Mouse (Mus musculus): ENCODE data around the gene Treml4. TPM values are rescaled to one million over a fixed set of nuclear protein-coding genes. Genes with fewer than 3 reads are reported as not detected.
"Not testable (repeated sequence)": the region's sequence is repeated elsewhere in the genome, so short reads cannot be mapped to it uniquely, and the experiment has no call there.

The Treml4 gene
- polyA plus RNA-seq, 1 experiment from 2014 or later: 0.79 TPM

GRCm38 (mm10) chr17:48299756-48300155, 35.7 kb downstream of the Treml4 start:
- H3K9me3 ChIP-seq (replicated peaks; ENCODE audit: control insufficient read depth, low read length): no peaks in the 10 kb centered on the region
- peak overlapping the region; percentile 70 for H3K27ac ChIP-seq (ENCODE audit: low read depth, low read length)
- H3K36me3 ChIP-seq (ENCODE audit: control insufficient read depth, insufficient read depth, low read length): no peaks in the 10 kb centered on the region
- H3K4me2 ChIP-seq: peak overlapping the region; percentile 50
- 0 out of 2 replicates have a peak overlapping the region, but pooled peaks have one; percentile 22 for H3K9ac ChIP-seq (ENCODE audit: low read depth, low read length)
- 40% methylated on average over 7 of the region's 7 CpGs for WGBS (ENCODE audit: insufficient replicate concordance)
- H3K27me3 ChIP-seq (ENCODE audit: control insufficient read depth, insufficient read depth, low read length): no peaks in the 10 kb centered on the region
- H3K4me3 ChIP-seq (ENCODE audit: low read depth, low read length): peak overlapping the region; percentile 21
- H3K4me1 ChIP-seq (ENCODE audit: control insufficient read depth, insufficient read depth, low read length): no peaks in the 10 kb centered on the region
- ATAC-seq (replicated peaks; ENCODE audit: insufficient number of reproducible peaks, low FRiP score, low TSS enrichment): no peak

DNA sequence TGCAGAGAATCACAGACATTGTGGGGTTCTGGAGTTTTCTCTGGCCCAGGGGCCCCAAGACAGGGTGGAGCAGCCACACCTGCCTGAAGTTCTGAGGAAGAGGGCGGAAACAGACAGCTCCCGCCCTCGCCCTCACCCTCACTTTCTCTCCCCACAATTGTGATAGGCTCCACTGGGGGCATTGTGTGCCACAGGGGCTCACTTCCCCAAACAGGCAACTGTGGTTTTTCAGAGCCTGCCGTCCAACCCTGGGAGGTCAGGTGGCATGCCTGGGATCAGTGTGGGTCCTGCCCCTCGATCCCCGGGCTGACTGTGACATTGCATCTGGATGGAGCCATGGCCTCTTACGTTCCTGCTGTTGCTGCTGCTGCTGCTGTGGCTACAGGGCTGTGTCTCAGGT, 36.1 kb downstream of the Treml4 start:
- peak overlapping the region; percentile 50 for H3K4me2 ChIP-seq
- no peak; the same call in 1 of the 2 replicates for ATAC-seq (replicated peaks; ENCODE audit: insufficient number of reproducible peaks, low FRiP score, low TSS enrichment)
- H3K9ac ChIP-seq (ENCODE audit: low read depth, low read length): no peak overlapping the region
- H3K4me1 ChIP-seq (ENCODE audit: control insufficient read depth, insufficient read depth, low read length): no peaks in the 10 kb centered on the region
- H3K27me3 ChIP-seq (ENCODE audit: control insufficient read depth, insufficient read depth, low read length): no peaks in the 10 kb centered on the region
- peak overlapping the region; percentile 21 for H3K4me3 ChIP-seq (ENCODE audit: low read depth, low read length)
- 62% methylated on average over 7 of the region's 7 CpGs for WGBS (ENCODE audit: insufficient replicate concordance)
- H3K9me3 ChIP-seq (replicated peaks; ENCODE audit: control insufficient read depth, low read length): no peaks in the 10 kb centered on the region
- H3K36me3 ChIP-seq (ENCODE audit: control insufficient read depth, insufficient read depth, low read length): no peaks in the 10 kb centered on the region
- peak overlapping the region; percentile 70 for H3K27ac ChIP-seq (ENCODE audit: low read depth, low read length)

GRCm38 (mm10) chr17:48300861-48301260, 36.8 kb downstream of the Treml4 start:
- 69% methylated on average over 9 of the region's 9 CpGs for WGBS (ENCODE audit: insufficient replicate concordance)
- Histone ChIP-seq H3K4me2 (peak overlapping the region; percentile 50), H3K9ac (ENCODE audit: low read depth, low read length) (no peak overlapping the region)

DNA sequence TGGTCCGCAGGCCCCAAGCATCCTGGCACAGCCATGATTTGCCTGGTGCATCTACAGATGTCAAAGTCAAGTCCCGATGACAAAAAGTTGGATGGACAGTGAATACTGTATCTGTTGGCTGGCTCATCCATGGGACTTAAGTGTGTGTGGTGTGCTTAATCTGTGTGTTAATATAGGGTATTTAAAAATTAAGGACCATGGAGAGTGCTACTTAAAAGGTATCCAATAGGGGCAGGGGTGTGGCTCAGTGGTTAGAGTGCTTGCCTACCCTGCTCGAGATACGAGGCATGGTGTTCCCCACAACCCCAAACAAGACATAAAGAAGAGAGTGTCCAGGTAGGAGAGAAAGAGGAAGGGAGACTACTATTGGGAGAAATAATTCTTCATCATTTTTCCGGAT, 37.7 kb downstream of the Treml4 start:
- Histone ChIP-seq H3K27ac (ENCODE audit: low read depth, low read length) (no peak overlapping the region), H3K9me3 (replicated peaks; ENCODE audit: control insufficient read depth, low read length) (no peaks in the 10 kb centered on the region), H3K9ac (ENCODE audit: low read depth, low read length) (no peak overlapping the region), H3K4me3 (ENCODE audit: low read depth, low read length) (peak overlapping the region; percentile 21; the same call in 1 of the 2 replicates), H3K36me3 (ENCODE audit: control insufficient read depth, insufficient read depth, low read length) (no peaks in the 10 kb centered on the region), H3K27me3 (ENCODE audit: control insufficient read depth, insufficient read depth, low read length) (no peaks in the 10 kb centered on the region), H3K4me2 (peak overlapping the region; percentile 50), H3K4me1 (ENCODE audit: control insufficient read depth, insufficient read depth, low read length) (no peaks in the 10 kb centered on the region)
- WGBS (ENCODE audit: insufficient replicate concordance): 82% methylated on average over 5 of the region's 5 CpGs
- no peak for ATAC-seq (replicated peaks; ENCODE audit: insufficient number of reproducible peaks, low FRiP score, low TSS enrichment)

More at GRCm38 (mm10) chr17:48300861-48301260, 36.8 kb downstream of the Treml4 start:
- no peak for ATAC-seq (replicated peaks; ENCODE audit: insufficient number of reproducible peaks, low FRiP score, low TSS enrichment)
- Histone ChIP-seq H3K27me3 (ENCODE audit: control insufficient read depth, insufficient read depth, low read length) (no peaks in the 10 kb centered on the region), H3K4me3 (ENCODE audit: low read depth, low read length) (peak overlapping the region; percentile 21), H3K36me3 (ENCODE audit: control insufficient read depth, insufficient read depth, low read length) (no peaks in the 10 kb centered on the region), H3K4me1 (ENCODE audit: control insufficient read depth, insufficient read depth, low read length) (no peaks in the 10 kb centered on the region), H3K9me3 (replicated peaks; ENCODE audit: control insufficient read depth, low read length) (no peaks in the 10 kb centered on the region), H3K27ac (ENCODE audit: low read depth, low read length) (no peak overlapping the region)

DNA sequence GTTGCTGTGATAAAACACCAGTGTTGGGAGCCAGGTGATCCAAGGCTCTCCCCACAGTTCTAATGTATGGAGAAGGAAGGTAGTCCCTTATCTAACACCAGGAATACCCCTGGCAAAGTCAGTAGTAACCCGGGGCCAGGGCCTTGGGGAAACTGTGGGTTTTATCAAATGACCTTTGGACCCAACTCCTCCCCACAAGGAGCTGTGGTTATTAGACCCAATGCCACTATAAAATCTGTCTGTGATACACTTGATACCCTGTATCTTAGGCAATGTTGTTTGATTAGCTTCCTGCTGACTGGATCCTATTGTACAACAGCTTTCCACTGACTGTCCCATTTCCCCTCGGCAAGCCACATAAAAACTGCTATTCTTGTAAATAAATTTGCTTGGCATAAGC, 48.0 kb downstream of the Treml4 start:
- Histone ChIP-seq H3K9ac (ENCODE audit: low read depth, low read length) (no peak overlapping the region), H3K9me3 (replicated peaks; ENCODE audit: control insufficient read depth, low read length) (no peaks in the 10 kb centered on the region), H3K4me1 (ENCODE audit: control insufficient read depth, insufficient read depth, low read length) (no peaks in the 10 kb centered on the region), H3K27me3 (ENCODE audit: control insufficient read depth, insufficient read depth, low read length) (no peaks in the 10 kb centered on the region), H3K4me3 (ENCODE audit: low read depth, low read length) (no peak overlapping the region), H3K4me2 (no peak overlapping the region), H3K27ac (ENCODE audit: low read depth, low read length) (no peak overlapping the region), H3K36me3 (ENCODE audit: control insufficient read depth, insufficient read depth, low read length) (no peaks in the 10 kb centered on the region)
- 76% methylated on average over 2 of the region's 2 CpGs for WGBS (ENCODE audit: insufficient replicate concordance)
- no peak for ATAC-seq (replicated peaks; ENCODE audit: insufficient number of reproducible peaks, low FRiP score, low TSS enrichment)

DNA sequence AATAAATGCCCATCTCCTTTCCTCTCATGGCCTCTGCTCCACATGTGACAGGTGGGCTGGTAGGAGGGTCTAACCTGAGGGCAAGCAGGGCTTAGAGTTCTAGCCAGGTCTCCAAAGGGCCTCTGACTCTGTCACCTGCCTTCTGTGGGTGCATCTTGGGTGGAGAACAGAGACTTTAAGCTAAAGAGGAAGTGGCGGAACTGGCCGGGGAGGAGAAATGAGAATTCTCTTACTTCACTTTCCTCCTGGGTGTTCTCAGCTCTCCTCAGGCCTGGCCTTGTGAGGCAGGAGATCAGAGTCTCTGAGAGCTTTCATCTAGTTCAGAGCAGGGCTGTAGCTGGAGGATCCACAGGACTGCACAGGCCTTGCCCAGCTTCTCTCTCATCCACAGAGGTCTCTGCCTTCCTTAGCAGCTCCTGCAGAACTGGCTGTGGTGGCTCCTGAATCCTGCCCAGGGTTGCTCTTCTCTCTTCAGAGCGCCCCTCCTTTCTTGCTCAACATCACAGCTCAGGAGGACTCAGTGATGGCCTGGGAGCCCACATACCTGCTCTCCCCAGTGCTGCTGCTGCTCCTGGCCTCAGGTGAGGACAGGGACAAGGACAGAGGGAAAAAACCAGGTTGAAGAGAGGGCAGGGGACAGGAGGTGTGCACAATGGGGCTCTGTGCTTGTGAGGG, 51.9 kb downstream of the Treml4 start, which contains the start of gene B430306N03Rik:
TSS of gene B430306N03Rik (plus strand) at position 237 of the 675 bp plus-strand sequence.
- not testable (repeated sequence) for H3K9me3 ChIP-seq (replicated peaks; ENCODE audit: control insufficient read depth, low read length); H3K4me2 ChIP-seq; H3K9ac ChIP-seq (ENCODE audit: low read depth, low read length); H3K4me3 ChIP-seq (ENCODE audit: low read depth, low read length); H3K4me1 ChIP-seq (ENCODE audit: control insufficient read depth, insufficient read depth, low read length); H3K27ac ChIP-seq (ENCODE audit: low read depth, low read length); H3K36me3 ChIP-seq (ENCODE audit: control insufficient read depth, insufficient read depth, low read length); ATAC-seq (replicated peaks; ENCODE audit: insufficient number of reproducible peaks, low FRiP score, low TSS enrichment); H3K27me3 ChIP-seq (ENCODE audit: control insufficient read depth, insufficient read depth, low read length)
- 90% methylated on average over 3 of the region's 3 CpGs for WGBS (ENCODE audit: insufficient replicate concordance)

GRCm38 (mm10) chr17:48318686-48319085, 54.6 kb downstream of the Treml4 start:
- Histone ChIP-seq H3K9ac (ENCODE audit: low read depth, low read length) (no peak overlapping the region), H3K27me3 (ENCODE audit: control insufficient read depth, insufficient read depth, low read length) (no peaks in the 10 kb centered on the region), H3K36me3 (ENCODE audit: control insufficient read depth, insufficient read depth, low read length) (no peaks in the 10 kb centered on the region), H3K4me2 (no peak overlapping the region), H3K4me1 (ENCODE audit: control insufficient read depth, insufficient read depth, low read length) (no peaks in the 10 kb centered on the region), H3K27ac (ENCODE audit: low read depth, low read length) (no peak overlapping the region), H3K4me3 (ENCODE audit: low read depth, low read length) (no peak overlapping the region), H3K9me3 (replicated peaks; ENCODE audit: control insufficient read depth, low read length) (no peaks in the 10 kb centered on the region)
- ATAC-seq (replicated peaks; ENCODE audit: insufficient number of reproducible peaks, low FRiP score, low TSS enrichment): no peak
- WGBS (ENCODE audit: insufficient replicate concordance): 82% methylated on average over 1 of the region's 1 CpGs

DNA sequence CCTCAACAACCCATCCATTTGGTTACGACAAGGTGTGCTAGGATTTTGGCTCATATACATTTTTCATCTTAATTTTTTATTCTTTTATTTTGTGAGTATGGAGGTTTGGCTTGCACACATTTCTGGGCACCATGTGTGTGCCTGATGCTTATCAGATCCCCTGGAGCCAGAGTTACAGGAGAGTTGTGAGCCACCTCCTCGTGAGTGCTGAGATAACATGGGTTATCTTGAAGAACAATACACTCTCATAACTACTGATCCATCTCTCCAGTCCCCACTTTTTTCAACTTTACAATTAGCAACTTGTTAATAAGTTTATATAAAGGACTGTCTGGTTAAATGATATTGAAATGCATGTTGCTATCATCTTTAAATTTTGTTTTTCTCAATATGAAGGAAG, 57.2 kb downstream of the Treml4 start:
- H3K9me3 ChIP-seq (replicated peaks; ENCODE audit: control insufficient read depth, low read length): no peaks in the 10 kb centered on the region
- ATAC-seq (replicated peaks; ENCODE audit: insufficient number of reproducible peaks, low FRiP score, low TSS enrichment): no peak
- no peaks in the 10 kb centered on the region for H3K4me1 ChIP-seq (ENCODE audit: control insufficient read depth, insufficient read depth, low read length)
- H3K9ac ChIP-seq (ENCODE audit: low read depth, low read length): no peak overlapping the region
- no peak overlapping the region for H3K4me3 ChIP-seq (ENCODE audit: low read depth, low read length)
- WGBS (ENCODE audit: insufficient replicate concordance): 63% methylated on average over 2 of the region's 2 CpGs
- no peaks in the 10 kb centered on the region for H3K36me3 ChIP-seq (ENCODE audit: control insufficient read depth, insufficient read depth, low read length)
- H3K4me2 ChIP-seq: no peak overlapping the region
- H3K27me3 ChIP-seq (ENCODE audit: control insufficient read depth, insufficient read depth, low read length): no peaks in the 10 kb centered on the region
- no peak overlapping the region for H3K27ac ChIP-seq (ENCODE audit: low read depth, low read length)

- Histone ChIP-seq H3K36me3 (ENCODE audit: control insufficient read depth, insufficient read depth, low read length) (no peaks in the 10 kb centered on the region), H3K4me2 (no peak overlapping the region), H3K9ac (ENCODE audit: low read depth, low read length) (no peak overlapping the region), H3K9me3 (replicated peaks; ENCODE audit: control insufficient read depth, low read length) (no peaks in the 10 kb centered on the region), H3K4me3 (ENCODE audit: low read depth, low read length) (no peak overlapping the region), H3K27me3 (ENCODE audit: control insufficient read depth, insufficient read depth, low read length) (no peaks in the 10 kb centered on the region), H3K4me1 (ENCODE audit: control insufficient read depth, insufficient read depth, low read length) (no peaks in the 10 kb centered on the region), H3K27ac (ENCODE audit: low read depth, low read length) (no peak overlapping the region)
- ATAC-seq (replicated peaks; ENCODE audit: insufficient number of reproducible peaks, low FRiP score, low TSS enrichment): no peak
- WGBS (ENCODE audit: insufficient replicate concordance): 70% methylated on average over 3 of the region's 3 CpGs
Observed at GRCm38 (mm10) chr17:48323236-48323635, 59.1 kb downstream of the Treml4 start.
